Mouse (Mus musculus) ES-E14 (cell line): ENCODE data around the gene Slco2a1.

Source experiments
- CHD2 ChIP-seq: IDR thresholded peaks from 2 replicates; pipeline ENCODE4 v1.6.1; 2014; ENCODE audit warnings: mild to moderate bottlenecking, low read depth, low read length, inconsistent platforms
- HCFC1 ChIP-seq: IDR thresholded peaks from 2 replicates; pipeline ENCODE4 v1.6.1; 2012; ENCODE audit warnings: low read length, inconsistent platforms, borderline replicate concordance; ENCODE audit not compliant: insufficient read depth
- MAFK ChIP-seq: IDR thresholded peaks from 2 replicates; pipeline ENCODE4 v1.6.1; 2014; ENCODE audit warnings: mild to moderate bottlenecking, low read depth, low read length, inconsistent platforms; ENCODE audit not compliant: insufficient read depth
- ZC3H11A ChIP-seq: IDR thresholded peaks from 2 replicates; pipeline ENCODE4 v1.6.1; 2012; ENCODE audit warnings: low read depth, mild to moderate bottlenecking, inconsistent platforms, low read length, borderline replicate concordance
- ZNF384 ChIP-seq: IDR thresholded peaks from 2 replicates; pipeline ENCODE4 v1.6.1; 2012; ENCODE audit warnings: low read depth, low read length, inconsistent platforms

- TF ChIP-seq MAFK (no peak), ZC3H11A (no peak), CHD2 (no peak), HCFC1 (no peak), ZNF384 (no peak)
Measured at GRCm38 (mm10) chr9:102982376-102982775, 6.1 kb upstream of the Slco2a1 start.
